8 mouse cellular contexts compared by ENCODE assay signal in the genomic region with DNA sequence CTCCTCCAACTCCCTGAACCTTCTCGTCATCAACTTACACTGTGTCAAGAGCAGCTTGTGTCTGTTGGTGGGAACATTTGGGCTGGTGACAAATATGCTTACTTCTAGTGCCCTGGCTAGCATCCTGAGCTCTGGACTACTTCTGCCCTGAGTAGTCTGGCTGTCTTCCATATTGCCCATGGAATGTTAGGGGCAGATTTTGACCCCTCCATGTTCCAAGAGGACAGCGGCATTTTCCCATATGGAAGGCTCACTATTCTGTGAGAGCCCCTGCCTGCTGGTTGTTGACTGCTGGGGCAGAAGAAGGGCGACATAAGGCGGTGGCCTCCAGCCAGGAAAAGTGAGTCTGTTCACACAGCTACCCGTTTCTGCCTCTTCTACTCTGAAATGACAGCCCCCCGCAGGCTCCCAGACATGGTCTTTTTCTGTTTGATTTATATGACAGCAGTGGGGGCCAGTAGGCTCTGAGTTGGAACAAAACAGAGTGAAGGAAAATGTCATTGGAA. TPM values are rescaled to one million over a fixed set of nuclear protein-coding genes. Genes with fewer than 3 reads are reported as not detected.
DNase-seq lines count a peak whose midpoint lies in the region; ATAC-seq and TF ChIP-seq lines count a peak whose summit lies in the region.

No protein-coding gene starts in this region.

- H3K36me3 ChIP-seq in heart, embryonic 11.5 days (ENCODE audit: control insufficient read depth, insufficient read depth, low read length), result no peaks in the 10 kb centered on the region
- no peaks in the 10 kb centered on the region; the same call in 1 of the 2 replicates for H3K36me3 ChIP-seq in kidney, adult 2 months (ENCODE audit: control insufficient read depth, insufficient read depth, low read length)

- no peak overlapping the region for H3K9ac ChIP-seq in heart, embryonic 11.5 days (ENCODE audit: low read depth, low read length)

- no peak overlapping the region for H3K27ac ChIP-seq in heart, embryonic 11.5 days (ENCODE audit: low read depth, low read length)
- peak overlapping the region; percentile 5; the same call in 1 of the 2 replicates for H3K27ac ChIP-seq in kidney, adult 2 months (ENCODE audit: insufficient read depth, low read depth, low read length)

- no peak for ATAC-seq in heart, embryonic 11.5 days (replicated peaks; ENCODE audit: insufficient number of reproducible peaks, low FRiP score, low TSS enrichment)

- H3K9me3 ChIP-seq in heart, embryonic 11.5 days (replicated peaks; ENCODE audit: control insufficient read depth, low read length), result no peaks in the 10 kb centered on the region

- TF ChIP-seq CTCF in kidney, adult 2 months (conservative IDR thresholded peaks at IDR 0.05; ENCODE audit: insufficient read depth, insufficient read length, low read depth, low read length), result no peak

- no peak overlapping the region for H3K4me3 ChIP-seq in heart, embryonic 11.5 days (ENCODE audit: low read depth, low read length)
- no peak overlapping the region for H3K4me3 ChIP-seq in kidney, adult 2 months (ENCODE audit: insufficient read depth, low read depth, low read length)

- peak; percentile 41 to 45 for DNase-seq in heart, adult 9 months (ENCODE audit: low spot score in 2 of 2)
- DNase-seq in NIH3T3 (ENCODE audit: low read depth), result peak; percentile 53
- peak; percentile 90 for DNase-seq in cerebellum, adult 8-10 months
- DNase-seq in kidney, adult 2 months, result peak; percentile 70
- DNase-seq in right cerebral cortex, postnatal 14 days, result peak; percentile 54
- DNase-seq in gastrocnemius, adult 8-10 months (ENCODE audit: low spot score in 2 of 2), result no peak
- no peak for DNase-seq in spleen, adult 12 weeks (ENCODE audit: low spot score)

- no peak overlapping the region for H3K4me2 ChIP-seq in heart, embryonic 11.5 days

- H3K4me1 ChIP-seq in heart, embryonic 11.5 days (ENCODE audit: control insufficient read depth, insufficient read depth, low read length), result peaks cover 14% of the 10 kb centered on the region
- H3K4me1 ChIP-seq in kidney, adult 2 months (ENCODE audit: control insufficient read depth, insufficient read depth, low read length), result peaks cover 7% of the 10 kb centered on the region

- WGBS in heart, embryonic 11.5 days (ENCODE audit: insufficient replicate concordance), result 67% methylated on average over 6 of the region's 6 CpGs
- WGBS in kidney, adult 2 months, result 42% methylated on average over 6 of the region's 6 CpGs

- H3K27me3 ChIP-seq in heart, embryonic 11.5 days (ENCODE audit: control insufficient read depth, insufficient read depth, low read length), result no peaks in the 10 kb centered on the region
- no peaks in the 10 kb centered on the region for H3K27me3 ChIP-seq in kidney, adult 2 months (replicated peaks; ENCODE audit: control insufficient read depth, insufficient read depth, low read length)

- TF ChIP-seq POLR2A in kidney, adult 2 months (IDR thresholded peaks at IDR 0.05; ENCODE audit: low read depth, low read length), result no peak

RNA-seq across cellular contexts. Expression of gene Srebf1, which starts 33.8 kb away (rescaled TPM):
- polyA plus RNA-seq in heart, embryonic 11.5 days (2014; fragmentation: Nextera tagmentation; extraction: Ambion mirVana), result 39.0 and 41.0 TPM in 2 replicates
- 89.1 and 123 TPM in 2 replicates for polyA plus RNA-seq in kidney, adult 2 months (2012; rRNA removed)
- total RNA-seq in gastrocnemius, adult 8-10 months (2022), result 10 to 100 TPM; 35.4 to 57.5 (median 43.5) TPM

Comparison
In these comparisons a context has a peak if more than half of its experiments do, and no peak if none do; other contexts are left out.
1. DNase-seq: peak in heart, adult 9 months (2 of 2), NIH3T3 (single experiment), cerebellum, adult 8-10 months (single experiment), kidney, adult 2 months (single experiment) and right cerebral cortex, postnatal 14 days (single experiment); none in gastrocnemius, adult 8-10 months (0 of 2) and spleen, adult 12 weeks (single experiment).